Comparison of ENCODE assay signal across 23 mouse cellular contexts in the genomic region with DNA sequence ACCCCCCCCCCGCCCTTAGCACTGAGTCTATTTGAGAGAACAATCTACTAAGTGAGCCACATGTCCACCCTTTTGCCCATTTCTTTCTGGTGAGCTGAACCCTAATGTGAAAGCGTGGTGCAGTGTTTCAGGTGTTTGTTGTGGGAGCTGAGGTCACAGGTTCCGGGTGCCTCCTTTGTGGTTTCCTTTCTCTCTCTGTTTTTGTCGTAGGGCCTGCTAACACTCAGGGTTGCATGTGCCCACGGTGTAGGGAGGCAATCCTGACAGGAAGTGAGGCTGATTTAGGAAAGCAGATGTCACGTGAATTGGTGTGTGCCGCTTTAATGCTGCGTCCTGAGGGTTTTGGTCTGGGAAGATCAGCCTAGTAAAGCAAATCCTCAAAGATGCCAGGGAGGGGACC. TPM values are rescaled to one million over a fixed set of nuclear protein-coding genes. Genes with fewer than 3 reads are reported as not detected.
DNase-seq lines count a peak whose midpoint lies in the region; ATAC-seq lines count a peak whose summit lies in the region.
"Had no signal": no experiment of that assay in that cellular context is flagged by ENCODE, and none has a peak within 500 bp of the region (broad histone marks: within the 10 kb centered on the region; RNA-seq: fewer than 3 reads in every experiment).

No protein-coding gene starts in this region.

- H3K9me3 ChIP-seq in heart, embryonic 10.5 days, result no peaks in the 10 kb centered on the region
- H3K9me3 ChIP-seq in forebrain, embryonic 10.5 days, result no peaks in the 10 kb centered on the region
- H3K9me3 ChIP-seq: forebrain, embryonic 12.5 days; limb, embryonic 13.5 days; neural tube, embryonic 15.5 days; stomach, embryonic 15.5 days had no signal

- H3K4me3 ChIP-seq in heart, embryonic 10.5 days, result no peak overlapping the region
- H3K4me3 ChIP-seq in forebrain, embryonic 10.5 days, result no peak overlapping the region
- H3K4me3 ChIP-seq: forebrain, embryonic 12.5 days; layer of hippocampus, adult 2 months; limb, embryonic 13.5 days; megakaryocyte, embryonic 14.5 days; neural tube, embryonic 15.5 days; stomach, embryonic 15.5 days had no signal

- no peaks in the 10 kb centered on the region for H3K36me3 ChIP-seq in heart, embryonic 10.5 days
- no peaks in the 10 kb centered on the region for H3K36me3 ChIP-seq in forebrain, embryonic 10.5 days (replicated peaks)
- H3K36me3 ChIP-seq: forebrain, embryonic 12.5 days; limb, embryonic 13.5 days; neural tube, embryonic 15.5 days; stomach, embryonic 15.5 days had no signal

- H3K4me1 ChIP-seq in heart, embryonic 10.5 days, result 0 out of 2 replicates have a peak, but pooled peaks cover 9% of the 10 kb centered on the region
- peaks cover 8% of the 10 kb centered on the region for H3K4me1 ChIP-seq in forebrain, embryonic 10.5 days
- H3K4me1 ChIP-seq: forebrain, embryonic 12.5 days; limb, embryonic 13.5 days; neural tube, embryonic 15.5 days; stomach, embryonic 15.5 days had no signal

- H3K27me3 ChIP-seq in heart, embryonic 10.5 days (ENCODE audit: insufficient read depth, poor library complexity, severe bottlenecking), result no peaks in the 10 kb centered on the region
- no peaks in the 10 kb centered on the region for H3K27me3 ChIP-seq in forebrain, embryonic 10.5 days (ENCODE audit: poor library complexity, severe bottlenecking)
- H3K27me3 ChIP-seq: forebrain, embryonic 12.5 days; limb, embryonic 13.5 days; megakaryocyte, embryonic 14.5 days; neural tube, embryonic 15.5 days; Patski; stomach, embryonic 15.5 days had no signal

- peak; percentile 75 for ATAC-seq in CD4-positive, CD25-positive, alpha-beta regulatory T cell, adult 4 months
- peak; percentile 25 for ATAC-seq in granulocyte monocyte progenitor cell, adult 5-6 weeks (replicated peaks; ENCODE audit: poor library complexity, severe bottlenecking)
- peak; percentile 65; the same call in 1 of the 2 replicates for ATAC-seq in neutrophil, adult 5-6 weeks (ENCODE audit: extremely low read depth, insufficient number of reproducible peaks, low FRiP score, poor library complexity, severe bottlenecking)
- ATAC-seq: intestine, postnatal 0 days; lung, postnatal 0 days; Patski had no signal

- 81% methylated on average over 8 of the region's 8 CpGs for WGBS in heart, embryonic 10.5 days
- 83% methylated on average over 8 of the region's 8 CpGs for WGBS in forebrain, embryonic 10.5 days

- H3K27ac ChIP-seq in heart, embryonic 10.5 days, result no peak overlapping the region
- H3K27ac ChIP-seq in forebrain, embryonic 10.5 days, result no peak overlapping the region
- H3K27ac ChIP-seq: forebrain, embryonic 12.5 days; hindbrain, embryonic 14.5 days; kidney, postnatal 0 days; layer of hippocampus, adult 2 months; limb, embryonic 13.5 days; liver, embryonic 14.5 days; neural tube, embryonic 15.5 days; stomach, embryonic 15.5 days had no signal

- DNase-seq in thymus, postnatal 4 days, result peak; percentile 61
- no peak for DNase-seq in heart, embryonic 10.5 days (ENCODE audit: low spot score)
- DNase-seq in forebrain, embryonic 10.5 days (ENCODE audit: extremely low spot score, low spot score), result no peak
- DNase-seq in adrenal gland, adult 2 months, result no peak
- DNase-seq: cerebellum, postnatal 14 days; gastrocnemius, postnatal 25 days; heart, postnatal 10 days had no signal

RNA-seq across cellular contexts. Expression of a gene that starts 4.8 kb away (rescaled TPM):
- 100 to 1,000 TPM; 638 to 724 TPM for polyA plus RNA-seq in CD4-positive, CD25-positive, alpha-beta regulatory T cell, adult 4 months (2017; shearing (Covaris generic))
- 50.7 and 62.0 TPM in 2 replicates for total RNA-seq in granulocyte monocyte progenitor cell, adult 5-6 weeks (2014; fragmentation: Nextera tagmentation)
- total RNA-seq in granulocyte monocyte progenitor cell, adult 5-6 weeks (2017), result 34.7 and 55.2 TPM in 2 replicates
- total RNA-seq in neutrophil, adult 5-6 weeks (2017), result 23.3 and 25.0 TPM in 2 replicates
- polyA plus RNA-seq in heart, embryonic 10.5 days (2016; fragmentation: Nextera tagmentation; extraction: Ambion mirVana), result 1.3 and 2.1 TPM in 2 replicates
- 1.1 and 1.7 TPM in 2 replicates for polyA plus RNA-seq in forebrain, embryonic 10.5 days (2016; fragmentation: Nextera tagmentation; extraction: Ambion mirVana)
- under 1 TPM; 0.43 to 0.73 TPM for total RNA-seq in adrenal gland, adult 2 months (2021)
- 0.74 and 0.88 TPM in 2 replicates for polyA plus RNA-seq in adrenal gland, adult 2 months (2012; rRNA removed)
- total RNA-seq: layer of hippocampus, adult 2 months had no signal

RNA-seq across cellular contexts. Expression of a gene that starts 9.9 kb away (rescaled TPM):
- polyA plus RNA-seq in CD4-positive, CD25-positive, alpha-beta regulatory T cell, adult 4 months (2017; shearing (Covaris generic)), result 100 to 1,000 TPM in 1 of 2 experiments, 10 to 100 TPM in 1; 88.2 to 156 TPM
- total RNA-seq in granulocyte monocyte progenitor cell, adult 5-6 weeks (2014; fragmentation: Nextera tagmentation), result 13.8 TPM in 2 replicates
- total RNA-seq in granulocyte monocyte progenitor cell, adult 5-6 weeks (2017), result 16.5 and 17.7 TPM in 2 replicates
- total RNA-seq in neutrophil, adult 5-6 weeks (2017), result 22.1 and 24.0 TPM in 2 replicates
- polyA plus RNA-seq in heart, embryonic 10.5 days (2016; fragmentation: Nextera tagmentation; extraction: Ambion mirVana), result 2.7 and 3.1 TPM in 2 replicates
- polyA plus RNA-seq in forebrain, embryonic 10.5 days (2016; fragmentation: Nextera tagmentation; extraction: Ambion mirVana), result 1.6 and 2.1 TPM in 2 replicates
- total RNA-seq in adrenal gland, adult 2 months (2021), result 10 to 100 TPM; 11.3 to 15.6 TPM
- 12.0 and 12.1 TPM in 2 replicates for polyA plus RNA-seq in adrenal gland, adult 2 months (2012; rRNA removed)

RNA-seq across cellular contexts. Expression of a gene that starts 26.2 kb away (rescaled TPM):
- polyA plus RNA-seq in CD4-positive, CD25-positive, alpha-beta regulatory T cell, adult 4 months (2017; shearing (Covaris generic)), result 10 to 100 TPM; 17.0 to 28.4 TPM
- total RNA-seq in granulocyte monocyte progenitor cell, adult 5-6 weeks (2014; fragmentation: Nextera tagmentation), result 26.0 and 40.2 TPM in 2 replicates
- 6.3 and 7.1 TPM in 2 replicates for total RNA-seq in granulocyte monocyte progenitor cell, adult 5-6 weeks (2017)
- 56.0 and 57.8 TPM in 2 replicates for total RNA-seq in neutrophil, adult 5-6 weeks (2017)
- 3.4 TPM in 2 replicates for polyA plus RNA-seq in heart, embryonic 10.5 days (2016; fragmentation: Nextera tagmentation; extraction: Ambion mirVana)
- 3.8 and 4.7 TPM in 2 replicates for polyA plus RNA-seq in forebrain, embryonic 10.5 days (2016; fragmentation: Nextera tagmentation; extraction: Ambion mirVana)
- total RNA-seq in adrenal gland, adult 2 months (2021), result 10 to 100 TPM; 35.7 to 39.7 TPM
- 46.2 and 47.0 TPM in 2 replicates for polyA plus RNA-seq in adrenal gland, adult 2 months (2012; rRNA removed)

RNA-seq across cellular contexts. Expression of a gene that starts 44.3 kb away (rescaled TPM):
- polyA plus RNA-seq in CD4-positive, CD25-positive, alpha-beta regulatory T cell, adult 4 months (2017; shearing (Covaris generic)), result 1 to 10 TPM; 1.9 to 2.3 TPM
- not detected in 2 replicates for total RNA-seq in granulocyte monocyte progenitor cell, adult 5-6 weeks (2014; fragmentation: Nextera tagmentation)
- not detected in 2 replicates for total RNA-seq in granulocyte monocyte progenitor cell, adult 5-6 weeks (2017)
- total RNA-seq in neutrophil, adult 5-6 weeks (2017), result 0.23 TPM in 1 of 2 replicates, not detected in the other
- 0.09 TPM in 1 of 2 replicates, not detected in the other for polyA plus RNA-seq in heart, embryonic 10.5 days (2016; fragmentation: Nextera tagmentation; extraction: Ambion mirVana)
- polyA plus RNA-seq in forebrain, embryonic 10.5 days (2016; fragmentation: Nextera tagmentation; extraction: Ambion mirVana), result 0.12 TPM in 1 of 2 replicates, not detected in the other
- not detected for total RNA-seq in adrenal gland, adult 2 months (2021)
- not detected in 2 replicates for polyA plus RNA-seq in adrenal gland, adult 2 months (2012; rRNA removed)
- total RNA-seq: gastrocnemius, postnatal 25 days; heart, postnatal 10 days; layer of hippocampus, adult 2 months; left cerebral cortex, adult 8-10 months had no signal
- polyA plus RNA-seq: forebrain, embryonic 12.5 days; hindbrain, embryonic 14.5 days; intestine, postnatal 0 days; liver, embryonic 14.5 days; lung, postnatal 0 days; neural tube, embryonic 15.5 days; Patski had no signal

RNA-seq across cellular contexts. Expression of a gene that starts 50.0 kb away (rescaled TPM):
- 10 to 100 TPM; 67.5 to 77.7 TPM for polyA plus RNA-seq in CD4-positive, CD25-positive, alpha-beta regulatory T cell, adult 4 months (2017; shearing (Covaris generic))
- 117 and 197 TPM in 2 replicates for total RNA-seq in granulocyte monocyte progenitor cell, adult 5-6 weeks (2014; fragmentation: Nextera tagmentation)
- total RNA-seq in granulocyte monocyte progenitor cell, adult 5-6 weeks (2017), result 121 and 155 TPM in 2 replicates
- total RNA-seq in neutrophil, adult 5-6 weeks (2017), result 23.8 and 25.4 TPM in 2 replicates
- 246 and 251 TPM in 2 replicates for polyA plus RNA-seq in heart, embryonic 10.5 days (2016; fragmentation: Nextera tagmentation; extraction: Ambion mirVana)
- polyA plus RNA-seq in forebrain, embryonic 10.5 days (2016; fragmentation: Nextera tagmentation; extraction: Ambion mirVana), result 232 and 239 TPM in 2 replicates
- total RNA-seq in adrenal gland, adult 2 months (2021), result 100 to 1,000 TPM; 162 to 208 TPM
- 44.2 and 45.1 TPM in 2 replicates for polyA plus RNA-seq in adrenal gland, adult 2 months (2012; rRNA removed)

Comparison
In these comparisons a context has a peak if more than half of its experiments do, and no peak if none do; other contexts are left out.
1. ATAC-seq: peak in every context shown above with its lines; median percentile 75 in CD4-positive, CD25-positive, alpha-beta regulatory T cell, adult 4 months; 65 in neutrophil, adult 5-6 weeks; 25 in granulocyte monocyte progenitor cell, adult 5-6 weeks.
2. RNA of a gene that starts 4.8 kb away (polyA plus RNA-seq): 638 to 724 TPM in CD4-positive, CD25-positive, alpha-beta regulatory T cell, adult 4 months; 1.3 to 2.1 TPM in heart, embryonic 10.5 days, 1.1 to 1.7 TPM in forebrain, embryonic 10.5 days and 0.74 to 0.88 TPM in adrenal gland, adult 2 months; every median in the first group is over 100 times any median in the second.